Mouse (Mus musculus) C2C12 (cell line): ENCODE results near the gene Pdcd1lg2. TPM values are rescaled to one million over a fixed set of nuclear protein-coding genes. Genes with fewer than 3 reads are reported as not detected.

Experiments
- H3K27me3 ChIP-seq: one replicate; pipeline ENCODE4 v1.6.1; 2011; ENCODE audit not compliant: control insufficient read depth, insufficient read depth, insufficient read length
- H3K36me3 ChIP-seq: one replicate; pipeline ENCODE4 v1.6.1; 2011; ENCODE audit not compliant: control insufficient read depth, insufficient read depth
- H3K4me3 ChIP-seq: one replicate; pipeline ENCODE4 v1.5.1; 2011; ENCODE audit warnings: mild to moderate bottlenecking, control low read depth; ENCODE audit not compliant: poor library complexity, insufficient read depth, severe bottlenecking
- H3K79me2 ChIP-seq: one replicate; pipeline ENCODE4 v1.6.1; 2011; ENCODE audit not compliant: control insufficient read depth, insufficient read depth
- H3K79me3 ChIP-seq: one replicate; pipeline ENCODE4 v1.6.1; 2011; ENCODE audit warnings: low read depth, control low read depth
- H3ac ChIP-seq: one replicate; pipeline ENCODE3; 2011; ENCODE audit warnings: low read depth; ENCODE audit not compliant: control insufficient read depth, insufficient read length
- CEBPB ChIP-seq: IDR thresholded peaks from one replicate; pipeline ENCODE4 v1.6.1; 2011; ENCODE audit warnings: low read depth, mild to moderate bottlenecking, control low read depth, moderate library complexity
- CTCF ChIP-seq: IDR thresholded peaks from one replicate; pipeline ENCODE4 v1.5.1; 2011; ENCODE audit not compliant: control insufficient read depth, insufficient read depth, insufficient read length
- FOSL1 ChIP-seq: IDR thresholded peaks from one replicate; pipeline ENCODE4 v1.8.0; 2011; ENCODE audit warnings: mild to moderate bottlenecking, low read length; ENCODE audit not compliant: poor library complexity, insufficient read depth, severe bottlenecking
- MAX ChIP-seq: IDR thresholded peaks from one replicate; pipeline ENCODE4 v1.6.1; 2011; ENCODE audit warnings: mild to moderate bottlenecking, control low read depth
- MYOD1 ChIP-seq: IDR thresholded peaks from one replicate; pipeline ENCODE4 v1.6.1; 2011; ENCODE audit warnings: low read depth; ENCODE audit not compliant: control insufficient read depth, insufficient read length
- MYOG ChIP-seq: IDR thresholded peaks from one replicate; pipeline ENCODE4 v1.6.1; 2011; ENCODE audit not compliant: control insufficient read depth, insufficient read length; ENCODE audit errors: extremely low read depth
- USF1 ChIP-seq: IDR thresholded peaks from one replicate; pipeline ENCODE4 v1.6.1; 2011; ENCODE audit warnings: low read depth, mild to moderate bottlenecking, control low read depth, moderate library complexity
- polyA plus RNA-seq: library from polyadenylated mRNA; unstranded; fragments of >200 nt; fragmentation: generic; extraction: Trizol; gene quantifications from one replicate; pipeline ENCODE4 v1.2.1, GENCODE M21; 2012; ENCODE audit warnings: missing spikeins

Pdcd1lg2 gene
- polyA plus RNA-seq, 1 experiment = not detected

DNA sequence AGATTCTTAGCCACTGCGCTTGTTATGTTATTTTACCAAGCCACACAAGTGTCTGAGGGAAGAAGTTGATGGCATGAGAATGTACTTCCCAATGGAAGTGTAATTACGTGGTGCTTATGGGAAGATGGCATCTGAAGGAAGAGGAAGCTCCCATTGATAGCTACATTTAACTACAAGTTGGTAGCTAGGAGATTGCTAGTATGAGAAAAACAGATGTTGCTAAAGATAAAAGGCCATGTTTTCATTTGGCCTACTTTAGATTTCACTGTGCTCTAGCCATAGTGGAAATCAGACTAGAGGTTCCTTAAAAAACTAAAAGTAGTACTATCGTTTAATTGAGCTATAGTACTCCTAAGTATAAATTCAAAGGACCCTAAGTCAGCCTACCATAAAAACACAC lies 28.5 kb downstream of the Pdcd1lg2 start:
- TF ChIP-seq MAX = no peak
- TF ChIP-seq CEBPB = no peak
- no peak for TF ChIP-seq MYOG
- TF ChIP-seq FOSL1 = no peak
- TF ChIP-seq CTCF = no peak
- no peak for TF ChIP-seq USF1
- no peak for TF ChIP-seq MYOD1

DNA sequence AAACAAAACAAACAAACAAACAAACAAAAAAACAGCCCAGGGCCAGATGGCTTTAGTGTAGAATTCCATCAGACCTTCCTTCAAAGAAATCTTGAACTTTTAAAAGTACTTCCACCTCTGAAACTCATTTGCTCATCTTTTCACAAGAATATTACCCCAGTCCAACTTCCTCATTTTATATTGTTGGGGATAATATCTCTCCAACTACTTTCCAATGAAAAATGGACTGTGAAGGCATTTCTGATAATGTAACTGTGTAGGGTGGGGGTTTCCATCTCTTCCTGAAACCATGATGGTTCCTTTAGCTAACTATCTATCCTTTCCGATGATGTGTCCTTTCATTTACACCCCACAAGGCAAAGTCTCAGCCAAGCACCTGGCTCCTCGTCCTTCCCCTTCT lies 31.8 kb downstream of the Pdcd1lg2 start:
- Histone ChIP-seq H3K36me3 (no peaks in the 10 kb centered on the region), H3K79me2 (no peaks in the 10 kb centered on the region), H3K27me3 (peaks cover 12% of the 10 kb centered on the region), H3K79me3 (no peaks in the 10 kb centered on the region), H3K4me3 (no peak overlapping the region), H3ac (no peak overlapping the region)
- TF ChIP-seq MYOG (no peak), MYOD1 (no peak), USF1 (no peak), FOSL1 (no peak), MAX (no peak), CEBPB (no peak), CTCF (no peak)

More for the DNA sequence above, 28.5 kb downstream of the Pdcd1lg2 start:
- no peaks in the 10 kb centered on the region for H3K79me2 ChIP-seq
- H3K27me3 ChIP-seq = peaks cover 15% of the 10 kb centered on the region
- no peaks in the 10 kb centered on the region for H3K36me3 ChIP-seq
- H3K79me3 ChIP-seq = no peaks in the 10 kb centered on the region
- H3K4me3 ChIP-seq = no peak overlapping the region
- no peak overlapping the region for H3ac ChIP-seq

DNA sequence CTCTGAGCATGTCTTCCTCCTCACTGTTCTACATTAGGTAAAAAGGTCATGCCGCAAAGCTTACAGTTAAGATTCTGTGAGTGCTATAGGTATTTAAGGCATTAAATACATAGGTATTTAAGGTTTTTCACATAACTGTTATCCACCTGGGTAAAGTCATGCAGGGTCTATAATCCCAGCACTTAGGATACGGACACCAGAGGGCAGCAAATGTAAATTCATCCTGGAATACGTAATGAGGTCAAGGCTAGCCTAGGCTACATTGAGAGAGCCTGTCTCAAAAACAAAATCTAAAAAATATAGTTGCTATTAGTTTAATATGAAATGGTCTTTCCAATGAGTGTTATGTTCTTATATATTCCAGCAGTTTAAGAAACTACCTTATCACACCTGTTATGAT lies 33.6 kb downstream of the Pdcd1lg2 start:
- Histone ChIP-seq H3ac (no peak overlapping the region), H3K27me3 (peaks cover 5% of the 10 kb centered on the region), H3K79me2 (no peaks in the 10 kb centered on the region), H3K36me3 (no peaks in the 10 kb centered on the region), H3K79me3 (no peaks in the 10 kb centered on the region), H3K4me3 (no peak overlapping the region)
- TF ChIP-seq CTCF (no peak), MYOD1 (no peak), USF1 (no peak), MAX (no peak), CEBPB (no peak), FOSL1 (no peak), MYOG (no peak)

DNA sequence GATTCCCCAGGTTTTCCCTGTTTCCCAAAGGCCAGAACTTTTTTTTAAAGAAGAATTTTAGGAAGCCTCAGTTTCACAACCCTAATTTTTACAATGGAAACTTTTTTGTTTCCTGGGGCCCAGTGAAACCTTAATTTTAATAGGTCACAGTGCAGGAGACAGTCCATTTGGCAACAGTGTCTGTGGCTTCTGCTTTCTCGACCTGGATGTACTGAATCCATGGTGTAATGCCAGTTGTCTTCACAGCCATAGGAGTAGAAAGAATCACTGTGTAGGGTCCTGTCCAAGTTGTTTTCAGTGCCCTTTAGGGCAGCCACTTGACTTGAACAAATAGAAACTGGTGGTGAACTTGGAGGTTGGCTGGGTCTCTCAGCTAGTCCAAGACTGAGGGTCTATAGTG lies 37.7 kb downstream of the Pdcd1lg2 start:
- H3K27me3 ChIP-seq = peaks cover 11% of the 10 kb centered on the region
- H3K79me2 ChIP-seq = no peaks in the 10 kb centered on the region
- H3ac ChIP-seq = no peak overlapping the region
- H3K79me3 ChIP-seq = no peaks in the 10 kb centered on the region
- H3K36me3 ChIP-seq = no peaks in the 10 kb centered on the region
- H3K4me3 ChIP-seq = no peak overlapping the region
- TF ChIP-seq USF1 (no peak), MYOG (no peak), CEBPB (no peak), MYOD1 (no peak), MAX (no peak), CTCF (no peak), FOSL1 (no peak)

DNA sequence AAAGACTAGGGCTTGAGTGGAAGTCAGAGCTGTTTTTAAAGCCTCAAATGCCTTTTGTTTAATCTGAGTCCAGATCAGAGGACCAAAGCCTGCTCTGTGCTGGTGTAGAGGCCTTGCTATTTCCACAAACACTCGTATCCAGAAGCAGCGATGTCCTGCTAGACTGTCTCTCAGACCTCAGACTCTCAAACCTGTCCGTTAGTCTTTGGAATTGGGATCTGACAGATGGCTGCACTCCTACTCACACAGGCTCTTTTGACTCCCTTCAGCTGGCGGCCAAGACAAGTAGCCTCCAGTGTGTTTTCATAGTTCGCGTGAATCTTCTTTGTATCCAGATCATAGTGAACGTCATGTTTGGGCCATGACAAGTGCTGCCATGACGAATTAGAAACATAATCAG lies 39.7 kb downstream of the Pdcd1lg2 start:
- Histone ChIP-seq H3K79me3 (no peaks in the 10 kb centered on the region), H3K4me3 (no peak overlapping the region), H3K79me2 (no peaks in the 10 kb centered on the region), H3ac (no peak overlapping the region), H3K27me3 (peaks cover 15% of the 10 kb centered on the region), H3K36me3 (no peaks in the 10 kb centered on the region)
- TF ChIP-seq CTCF = no peak
- no peak for TF ChIP-seq CEBPB
- no peak for TF ChIP-seq MYOG
- no peak for TF ChIP-seq MYOD1
- TF ChIP-seq FOSL1 = no peak
- no peak for TF ChIP-seq USF1
- TF ChIP-seq MAX = no peak

DNA sequence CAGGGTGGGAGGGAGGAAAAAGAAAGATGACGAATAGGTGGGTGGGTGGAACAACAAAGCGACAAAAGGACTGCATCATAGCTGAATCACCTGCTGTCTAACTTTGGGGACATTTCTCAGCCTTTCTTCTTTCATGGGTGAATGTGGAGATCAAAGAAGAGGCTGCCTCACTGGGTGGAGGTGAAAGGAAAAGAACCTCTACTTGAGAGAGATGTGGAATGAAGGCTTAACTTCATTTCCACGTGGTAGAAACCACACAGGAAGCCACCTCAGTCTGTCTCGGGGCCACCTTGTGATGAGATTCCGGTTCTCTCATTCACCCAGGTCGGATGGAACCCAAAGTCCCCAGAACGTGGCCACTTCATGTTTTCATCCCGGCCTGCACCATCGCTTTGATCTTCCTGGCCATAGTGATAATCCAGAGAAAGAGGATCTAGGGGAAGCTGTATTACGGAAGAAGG lies 43.5 kb downstream of the Pdcd1lg2 start:
- Histone ChIP-seq H3K4me3 (no peak overlapping the region), H3K79me3 (no peaks in the 10 kb centered on the region), H3K27me3 (peaks cover 21% of the 10 kb centered on the region), H3K36me3 (no peaks in the 10 kb centered on the region), H3ac (no peak overlapping the region), H3K79me2 (no peaks in the 10 kb centered on the region)
- TF ChIP-seq MAX (no peak), FOSL1 (no peak), USF1 (no peak), CEBPB (no peak), MYOD1 (no peak)

DNA sequence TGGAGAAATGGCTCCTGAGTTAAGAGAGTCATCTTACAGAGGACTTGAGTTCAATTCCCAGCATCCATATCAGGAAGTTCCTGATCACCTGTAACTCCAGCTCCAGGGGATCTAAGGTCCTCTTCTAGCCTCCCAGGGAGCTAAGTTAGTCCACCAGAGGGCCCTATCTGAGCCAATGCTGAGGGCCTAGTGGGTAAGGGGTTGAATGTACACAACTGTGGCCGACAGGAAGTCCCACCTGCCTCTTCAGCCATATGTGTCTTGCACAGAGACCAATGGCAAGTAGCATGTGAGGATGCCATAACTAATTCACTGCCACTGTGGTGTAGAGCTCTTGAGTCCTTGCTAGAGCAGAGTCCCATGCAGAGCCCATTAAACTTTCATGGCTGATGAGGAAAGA lies 44.4 kb downstream of the Pdcd1lg2 start:
- TF ChIP-seq MYOG (no peak), FOSL1 (no peak), MYOD1 (no peak)
- no peak overlapping the region for H3K4me3 ChIP-seq
- H3K79me3 ChIP-seq = no peaks in the 10 kb centered on the region

More for the DNA sequence above, 44.4 kb downstream of the Pdcd1lg2 start:
- Histone ChIP-seq H3K79me2 (no peaks in the 10 kb centered on the region), H3K36me3 (no peaks in the 10 kb centered on the region), H3K27me3 (peaks cover 27% of the 10 kb centered on the region), H3ac (no peak overlapping the region)
